Mouse (Mus musculus) c-Kit-positive CD71-negative TER-119-negative erythroid progenitor cells, embryonic 14.5 days (primary cell): ENCODE measurements around the gene Trmt1.

Experiments
- DNase-seq: peaks from one replicate; pipeline ENCODE4 v3.0.0-alpha.2; 2013; ENCODE audit warnings: low read depth

Trmt1 gene

GRCm38 (mm10) chr8:84708774-84709475 is 22.8 kb downstream of the Trmt1 start:
- no peak for DNase-seq

- DNase-seq = no peak
Measured at GRCm38 (mm10) chr8:84709931-84710330, 23.8 kb downstream of the Trmt1 start.

- no peak for DNase-seq
Measured at GRCm38 (mm10) chr8:84711312-84711711, 25.2 kb downstream of the Trmt1 start.

GRCm38 (mm10) chr8:84711933-84712758 is 26.0 kb downstream of the Trmt1 start:
- DNase-seq = no peak

- no peak for DNase-seq
Measured at GRCm38 (mm10) chr8:84712759-84713120, 26.6 kb downstream of the Trmt1 start.

GRCm38 (mm10) chr8:84713381-84713780 is 27.3 kb downstream of the Trmt1 start:
- DNase-seq = no peak

- no peak for DNase-seq
Measured at GRCm38 (mm10) chr8:84714161-84714560, 28.1 kb downstream of the Trmt1 start.

- DNase-seq = no peak
Measured at GRCm38 (mm10) chr8:84715893-84716468, 29.9 kb downstream of the Trmt1 start.

GRCm38 (mm10) chr8:84716790-84717189 is 30.7 kb downstream of the Trmt1 start:
- no peak for DNase-seq

- DNase-seq = no peak
Measured at GRCm38 (mm10) chr8:84718476-84718875, 32.4 kb downstream of the Trmt1 start.

- no peak for DNase-seq
Measured at GRCm38 (mm10) chr8:84718959-84719690, 33.0 kb downstream of the Trmt1 start.

- DNase-seq = no peak
Measured at GRCm38 (mm10) chr8:84722530-84722849, 36.4 kb downstream of the Trmt1 start.

- no peak for DNase-seq
Measured at GRCm38 (mm10) chr8:84722850-84723570, 36.9 kb downstream of the Trmt1 start, which contains the start of gene G430095P16Rik. Gene G430095P16Rik, plus strand, starts transcription at chr8:84723007.

GRCm38 (mm10) chr8:84723571-84723900 is 37.4 kb downstream of the Trmt1 start:
- DNase-seq = no peak

GRCm38 (mm10) chr8:84724683-84725082 is 38.6 kb downstream of the Trmt1 start:
- DNase-seq = no peak

GRCm38 (mm10) chr8:84725246-84725940 is 39.3 kb downstream of the Trmt1 start:
- DNase-seq = no peak

GRCm38 (mm10) chr8:84725941-84726259 is 39.8 kb downstream of the Trmt1 start:
- DNase-seq = no peak

GRCm38 (mm10) chr8:84728474-84728873 is 42.4 kb downstream of the Trmt1 start:
- DNase-seq = no peak

GRCm38 (mm10) chr8:84729921-84730362 is 43.8 kb downstream of the Trmt1 start:
- no peak for DNase-seq

GRCm38 (mm10) chr8:84730541-84731370 is 44.6 kb downstream of the Trmt1 start:
- no peak for DNase-seq
